Mouse (Mus musculus) CD4-positive naive resting alpha-beta T cell, adult 57 days (primary cell): ENCODE results near the gene Fancm. TPM values are rescaled to one million over a fixed set of nuclear protein-coding genes. Genes with fewer than 3 reads are reported as not detected.

Experiments
- total RNA-seq: library from RNA; stranded (reverse); gene quantifications from one replicate; pipeline ENCODE4 v1.2.4, GENCODE M21; 2023

Gene Fancm
- total RNA-seq = 11.1 TPM

DNA sequence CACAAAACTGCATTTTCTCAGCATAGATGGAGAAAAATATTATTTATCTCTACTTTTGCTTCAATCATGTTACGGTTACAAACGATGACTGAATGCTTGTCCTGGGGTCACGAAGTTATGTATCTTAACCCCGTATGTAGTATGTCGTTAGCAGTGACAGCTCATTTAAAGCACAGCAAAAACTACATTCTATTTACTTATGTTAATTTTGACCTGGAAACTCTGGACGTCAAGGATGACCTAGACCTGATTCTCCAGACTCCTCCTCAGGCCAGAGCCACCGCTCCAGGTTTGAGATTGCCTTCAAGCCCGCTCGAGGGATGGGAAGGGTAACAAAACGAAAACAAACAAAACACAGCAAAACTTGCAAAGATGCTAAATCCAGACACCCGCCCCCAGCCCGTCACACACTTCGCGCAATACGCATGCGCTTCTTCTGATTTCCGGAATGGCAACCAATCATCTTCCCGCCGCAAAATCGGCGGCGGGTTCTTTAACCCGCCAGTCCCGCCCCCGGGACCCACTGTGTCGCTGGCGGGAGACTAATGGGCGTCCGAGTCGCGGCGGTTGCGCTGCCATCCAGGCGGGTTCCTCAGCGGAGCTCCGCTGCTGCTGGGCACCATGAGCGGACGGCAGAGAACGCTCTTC lies at the start of gene Fancm:
Gene Fancm (plus strand): TSS at position 519 of the 648 bp plus-strand sequence.

DNA sequence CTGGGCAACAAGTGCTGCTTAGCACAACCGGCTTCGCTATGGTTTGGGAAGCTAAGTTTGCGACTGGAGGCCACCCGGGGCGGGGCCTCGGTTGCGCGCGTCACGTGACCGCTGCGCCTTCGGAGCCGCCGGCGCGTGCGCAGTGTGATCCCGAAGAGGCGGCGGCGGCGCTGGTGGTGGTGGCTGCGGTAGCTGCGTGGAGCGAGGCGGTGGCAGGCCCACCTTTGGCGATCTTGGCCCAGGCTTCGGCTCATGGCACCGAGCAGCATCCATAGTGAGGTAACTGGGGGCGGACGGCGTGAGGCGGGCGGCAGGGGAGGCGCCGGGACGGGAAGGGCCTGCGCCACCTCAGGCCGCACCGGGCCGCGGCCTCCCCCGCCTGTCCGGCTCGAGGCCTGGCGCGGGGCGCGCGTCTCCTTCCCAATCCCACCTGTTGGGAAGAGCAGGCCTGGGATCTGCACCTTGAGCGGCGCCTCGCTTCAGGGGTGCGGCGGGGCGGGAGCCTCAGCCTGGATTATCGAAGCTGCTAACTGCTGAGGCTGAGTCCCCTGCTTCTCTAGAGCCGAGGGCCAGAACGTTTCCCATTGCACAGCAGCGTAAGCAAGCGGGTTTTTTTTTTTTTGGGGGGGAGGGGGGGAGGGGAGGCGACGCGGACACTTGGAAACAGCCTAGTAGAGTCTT lies 39.1 kb upstream of the Fancm start, which contains the start of gene Prpf39:
Gene Prpf39 (plus strand): TSS at position 144 of the 681 bp plus-strand sequence.

DNA sequence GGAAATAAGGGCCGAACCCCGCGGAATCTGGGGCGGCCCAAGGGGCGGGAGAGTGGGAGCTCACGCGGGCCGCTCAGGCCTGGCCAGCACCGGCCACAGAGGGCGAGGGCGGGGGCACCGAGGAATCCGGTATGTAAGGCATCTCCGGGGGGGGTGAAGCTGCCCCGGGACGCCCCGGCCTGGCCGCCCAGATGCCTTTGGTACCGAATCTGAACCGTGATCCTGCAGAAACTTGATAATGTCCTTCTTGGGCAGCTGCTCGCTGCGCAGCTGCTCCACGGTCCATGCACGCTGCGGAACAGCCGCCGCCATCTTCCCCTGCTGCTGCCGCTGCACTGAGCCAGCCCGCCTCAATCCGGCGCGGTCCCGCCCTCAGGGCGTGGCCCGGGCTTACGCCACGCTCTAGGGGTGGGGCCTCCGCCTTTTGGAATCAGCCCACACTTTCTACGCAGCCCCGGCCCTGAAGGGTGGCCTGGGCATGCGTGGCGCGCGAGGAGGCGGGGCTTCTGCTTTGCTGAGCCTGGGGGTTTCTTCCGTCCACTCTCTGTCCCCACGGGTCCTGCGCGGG lies 1.7 kb upstream of the Fancm start, which contains the start of gene Fkbp3:
Gene Fkbp3 (minus strand): TSS at position 397 of the 568 bp plus-strand sequence.

DNA sequence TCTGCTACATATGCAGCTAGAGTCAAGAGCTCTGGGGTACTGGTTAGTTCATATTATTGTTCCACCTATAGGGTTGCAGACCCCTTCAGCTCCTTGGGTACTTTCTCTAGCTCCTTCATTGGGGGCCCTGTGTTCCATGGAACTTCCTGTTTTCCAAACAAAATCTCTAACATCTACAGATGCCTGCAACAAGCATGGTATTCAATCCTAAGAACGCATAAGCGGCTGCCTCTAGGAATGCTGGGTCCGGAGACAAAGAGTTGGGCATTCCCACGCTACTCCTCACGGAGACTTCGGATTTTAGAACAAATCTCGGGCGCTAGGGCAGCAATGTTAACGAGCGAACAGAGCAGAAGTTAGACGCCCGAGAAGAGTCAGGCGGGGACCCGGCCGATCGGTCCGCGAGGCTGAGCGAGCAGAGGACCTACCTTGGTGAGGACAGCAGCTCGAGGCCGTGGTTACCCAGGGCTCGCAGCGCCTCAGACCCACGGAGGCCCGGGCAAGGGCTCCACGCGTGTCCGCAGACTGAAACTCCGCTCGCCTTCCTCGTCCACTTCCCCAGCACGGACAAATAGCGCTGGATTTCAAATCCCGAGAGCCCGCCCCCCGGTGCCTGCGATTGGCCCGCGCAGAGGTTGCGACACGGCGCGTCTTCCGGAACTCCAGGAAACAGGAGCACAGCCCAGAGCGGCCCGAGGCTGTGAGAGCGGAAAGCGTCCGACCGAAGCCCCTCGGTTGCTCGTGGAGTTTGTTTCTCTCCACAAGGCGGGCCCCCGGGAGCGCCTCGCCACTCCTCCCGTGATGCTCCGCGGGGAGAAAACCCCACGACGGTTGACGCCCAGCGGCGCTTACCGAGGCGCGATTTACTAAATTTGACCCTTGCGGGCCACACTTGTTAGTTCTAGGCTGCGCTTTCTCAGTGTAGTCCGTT lies 96.9 kb downstream of the Fancm start, which contains the start of gene Mis18bp1:
Gene Mis18bp1 (minus strand): TSS at position 584 of the 931 bp plus-strand sequence.

Other genes with a start within 250 kb of the Fancm start
- 11.9 TPM for gene Gm527, start 157.7 kb upstream of the Fancm start, total RNA-seq
- 20.4 TPM for gene Klhl28, start 110.1 kb upstream of the Fancm start, total RNA-seq
- gene Togaram1, start 109.8 kb upstream of the Fancm start, total RNA-seq = 56.2 TPM
- 140 TPM for gene Prpf39, start 39.3 kb upstream of the Fancm start, total RNA-seq
- gene Fkbp3, start 1.6 kb upstream of the Fancm start, total RNA-seq = 101 TPM
- gene Mis18bp1, start 97.0 kb downstream of the Fancm start, total RNA-seq = 0.71 TPM
- gene Wdr20rt, start 149.9 kb downstream of the Fancm start, total RNA-seq = not detected